Mouse (Mus musculus): Measurements from ENCODE around the gene Efcab9. TPM values are rescaled to one million over a fixed set of nuclear protein-coding genes. Genes with fewer than 3 reads are reported as not detected.
A peak's percentile ranks its signal among the peaks of the same experiment; 100 is the strongest.

Efcab9 gene
- polyA plus RNA-seq, 1 experiment from 2014 or later, result 0.47 TPM

- Histone ChIP-seq H3K9ac (replicated peaks; ENCODE audit: low read length) (no peak overlapping the region), H3K9me3 (ENCODE audit: low read length) (no peaks in the 10 kb centered on the region), H3K27ac (ENCODE audit: low read length) (no peak overlapping the region), H3K4me2 (replicated peaks; ENCODE audit: low read depth, low read length) (no peak overlapping the region), H3K27me3 (ENCODE audit: insufficient read depth, low read length) (no peaks in the 10 kb centered on the region), H3K4me3 (ENCODE audit: low read length) (no peak overlapping the region), H3K36me3 (ENCODE audit: insufficient read depth, low read length) (0 out of 2 replicates have a peak, but pooled peaks cover 6% of the 10 kb centered on the region), H3K4me1 (ENCODE audit: insufficient read depth, low read length) (no peaks in the 10 kb centered on the region)
- WGBS, result 49% methylated on average over 7 of the region's 7 CpGs
- ATAC-seq (ENCODE audit: low FRiP score, low TSS enrichment), result no peak
These were observed 26.7 kb downstream of the Efcab9 start for GRCm38 (mm10) chr11:32505091-32505739.

DNA sequence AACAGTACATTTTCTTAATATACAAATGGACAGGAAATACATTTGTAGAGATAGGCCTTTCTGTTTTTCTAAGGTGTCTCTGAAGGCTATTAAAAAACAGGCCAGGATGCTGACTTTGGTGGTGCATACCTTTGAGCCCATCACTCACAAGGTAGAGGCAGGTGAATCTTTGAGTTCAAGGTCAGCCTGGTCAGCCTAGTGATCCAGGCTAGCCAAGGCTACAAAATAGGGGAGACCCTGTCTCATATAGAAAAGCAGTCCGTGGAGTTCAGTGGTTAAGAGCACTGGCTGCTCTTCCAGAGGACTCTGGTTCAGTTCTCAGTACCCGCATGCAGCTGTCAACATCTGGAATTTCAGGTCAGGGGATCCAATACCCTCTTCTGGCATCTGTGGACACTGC is 28.2 kb downstream of the Efcab9 start:
- 0 out of 2 replicates have a peak, but pooled peaks cover 11% of the 10 kb centered on the region for H3K36me3 ChIP-seq (ENCODE audit: insufficient read depth, low read length)
- H3K9ac ChIP-seq (replicated peaks; ENCODE audit: low read length), result no peak overlapping the region
- H3K4me1 ChIP-seq (ENCODE audit: insufficient read depth, low read length), result no peaks in the 10 kb centered on the region
- no peak overlapping the region for H3K4me3 ChIP-seq (ENCODE audit: low read length)
- no peak overlapping the region for H3K4me2 ChIP-seq (replicated peaks; ENCODE audit: low read depth, low read length)
- no peak overlapping the region for H3K27ac ChIP-seq (ENCODE audit: low read length)
- no peak for ATAC-seq (ENCODE audit: low FRiP score, low TSS enrichment)
- WGBS, result 90% methylated on average over 2 of the region's 2 CpGs
- no peaks in the 10 kb centered on the region for H3K27me3 ChIP-seq (ENCODE audit: insufficient read depth, low read length)
- H3K9me3 ChIP-seq (ENCODE audit: low read length), result no peaks in the 10 kb centered on the region

DNA sequence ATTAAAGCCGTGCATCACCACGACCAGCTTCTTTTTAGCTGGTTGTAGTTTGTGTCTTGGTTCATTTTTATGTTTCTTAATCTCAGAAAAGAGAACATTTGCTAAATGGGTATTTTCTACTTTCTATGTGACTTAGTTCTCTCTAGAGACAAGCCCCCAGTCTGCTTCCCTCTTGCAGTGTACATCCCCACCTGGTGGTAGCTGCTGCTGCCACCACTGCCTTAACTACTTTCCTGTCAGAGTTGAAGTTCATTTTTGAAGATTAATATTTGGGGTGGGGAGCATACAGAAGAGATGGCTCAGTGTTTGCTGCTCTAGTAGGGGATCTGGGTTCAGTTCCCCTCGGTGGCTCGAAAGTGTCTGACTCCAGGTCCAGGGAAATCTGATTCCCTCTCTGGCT is 31.9 kb downstream of the Efcab9 start:
- Histone ChIP-seq H3K4me2 (replicated peaks; ENCODE audit: low read depth, low read length) (no peak overlapping the region), H3K4me3 (ENCODE audit: low read length) (no peak overlapping the region), H3K4me1 (ENCODE audit: insufficient read depth, low read length) (no peaks in the 10 kb centered on the region), H3K9ac (replicated peaks; ENCODE audit: low read length) (no peak overlapping the region), H3K27ac (ENCODE audit: low read length) (no peak overlapping the region), H3K27me3 (ENCODE audit: insufficient read depth, low read length) (no peaks in the 10 kb centered on the region), H3K36me3 (ENCODE audit: insufficient read depth, low read length) (0 out of 2 replicates have a peak, but pooled peaks cover 11% of the 10 kb centered on the region), H3K9me3 (ENCODE audit: low read length) (no peaks in the 10 kb centered on the region)
- whole genome bisulfite sequencing, result 90% methylated on average over 4 of the region's 4 CpGs
- no peak for ATAC-seq (ENCODE audit: low FRiP score, low TSS enrichment)

GRCm38 (mm10) chr11:32498757-32499535 is 32.9 kb downstream of the Efcab9 start:
- no peak for ATAC-seq (ENCODE audit: low FRiP score, low TSS enrichment)
- whole genome bisulfite sequencing, result 86% methylated on average over 7 of the region's 7 CpGs
- no peaks in the 10 kb centered on the region for H3K9me3 ChIP-seq (ENCODE audit: low read length)
- H3K36me3 ChIP-seq (ENCODE audit: insufficient read depth, low read length), result 0 out of 2 replicates have a peak, but pooled peaks cover 11% of the 10 kb centered on the region
- no peak overlapping the region for H3K9ac ChIP-seq (replicated peaks; ENCODE audit: low read length)
- H3K27ac ChIP-seq (ENCODE audit: low read length), result 0 out of 2 replicates have a peak overlapping the region, but pooled peaks have one; percentile 10
- H3K4me1 ChIP-seq (ENCODE audit: insufficient read depth, low read length), result no peaks in the 10 kb centered on the region
- H3K4me2 ChIP-seq (replicated peaks; ENCODE audit: low read depth, low read length), result no peak overlapping the region
- H3K4me3 ChIP-seq (ENCODE audit: low read length), result no peak overlapping the region
- no peaks in the 10 kb centered on the region for H3K27me3 ChIP-seq (ENCODE audit: insufficient read depth, low read length)

DNA sequence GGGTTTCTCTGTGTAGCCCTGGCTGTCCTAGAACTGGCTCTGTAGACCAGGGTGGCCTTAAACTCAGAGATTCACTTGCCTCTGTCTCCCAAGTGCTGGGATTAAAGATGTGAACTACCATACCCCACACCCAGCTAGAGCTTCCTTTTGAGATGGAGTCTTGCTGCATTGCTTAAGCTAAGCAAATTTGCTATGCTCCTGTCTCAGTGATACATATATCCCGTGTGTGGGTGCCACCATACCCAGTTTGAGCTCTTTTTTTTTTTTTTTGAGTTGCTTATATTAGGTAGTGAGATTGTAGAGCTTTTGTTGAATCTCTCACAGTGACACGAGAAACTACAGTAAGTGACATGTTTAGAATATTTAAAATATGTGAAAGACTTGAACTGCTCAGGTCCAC is 36.6 kb downstream of the Efcab9 start:
- no peaks in the 10 kb centered on the region for H3K27me3 ChIP-seq (ENCODE audit: insufficient read depth, low read length)
- H3K4me1 ChIP-seq (ENCODE audit: insufficient read depth, low read length), result peaks cover 4% of the 10 kb centered on the region; the same call in 1 of the 2 replicates
- H3K4me2 ChIP-seq (replicated peaks; ENCODE audit: low read depth, low read length), result no peak overlapping the region
- H3K27ac ChIP-seq (ENCODE audit: low read length), result no peak overlapping the region
- 0 out of 2 replicates have a peak, but pooled peaks cover 5% of the 10 kb centered on the region for H3K36me3 ChIP-seq (ENCODE audit: insufficient read depth, low read length)
- 78% methylated on average over 2 of the region's 2 CpGs for WGBS
- H3K9me3 ChIP-seq (ENCODE audit: low read length), result no peaks in the 10 kb centered on the region
- no peak overlapping the region for H3K9ac ChIP-seq (replicated peaks; ENCODE audit: low read length)
- no peak for ATAC-seq (ENCODE audit: low FRiP score, low TSS enrichment)
- H3K4me3 ChIP-seq (ENCODE audit: low read length), result no peak overlapping the region

- no peak overlapping the region for H3K9ac ChIP-seq (replicated peaks; ENCODE audit: low read length)
- peaks cover 21% of the 10 kb centered on the region for H3K4me1 ChIP-seq (ENCODE audit: insufficient read depth, low read length)
- no peaks in the 10 kb centered on the region for H3K36me3 ChIP-seq (ENCODE audit: insufficient read depth, low read length)
These were observed 38.6 kb downstream of the Efcab9 start for GRCm38 (mm10) chr11:32493312-32493711.

DNA sequence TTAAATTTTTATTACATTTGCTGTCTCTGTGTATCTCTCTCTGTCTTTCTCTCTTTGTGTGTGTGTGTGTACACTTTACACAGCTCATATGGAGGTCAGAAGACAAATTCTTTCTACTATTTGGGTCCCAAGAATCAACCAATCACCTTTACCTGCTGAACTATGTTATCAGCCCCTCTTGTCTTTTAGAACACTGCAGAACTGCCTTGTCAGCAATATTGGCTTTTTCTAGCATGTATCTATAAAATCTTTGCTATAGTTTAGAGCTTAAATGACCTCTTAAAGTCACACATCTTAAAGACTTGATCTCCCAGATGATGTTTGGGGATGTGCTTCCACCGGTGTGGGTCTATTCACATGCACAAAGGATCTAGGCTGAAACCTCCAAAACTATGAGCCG is 40.8 kb downstream of the Efcab9 start:
- ATAC-seq (ENCODE audit: low FRiP score, low TSS enrichment), result no peak
- H3K4me1 ChIP-seq (ENCODE audit: insufficient read depth, low read length), result peaks cover 26% of the 10 kb centered on the region
- WGBS, result 95% methylated on average over 2 of the region's 2 CpGs
- no peaks in the 10 kb centered on the region for H3K9me3 ChIP-seq (ENCODE audit: low read length)
- H3K4me3 ChIP-seq (ENCODE audit: low read length), result no peak overlapping the region
- H3K36me3 ChIP-seq (ENCODE audit: insufficient read depth, low read length), result no peaks in the 10 kb centered on the region
- H3K27ac ChIP-seq (ENCODE audit: low read length), result no peak overlapping the region
- no peak overlapping the region for H3K4me2 ChIP-seq (replicated peaks; ENCODE audit: low read depth, low read length)
- no peaks in the 10 kb centered on the region for H3K27me3 ChIP-seq (ENCODE audit: insufficient read depth, low read length)
- H3K9ac ChIP-seq (replicated peaks; ENCODE audit: low read length), result no peak overlapping the region

More at GRCm38 (mm10) chr11:32493312-32493711, 38.6 kb downstream of the Efcab9 start:
- no peaks in the 10 kb centered on the region for H3K27me3 ChIP-seq (ENCODE audit: insufficient read depth, low read length)
- H3K4me3 ChIP-seq (ENCODE audit: low read length), result no peak overlapping the region
- no peak overlapping the region for H3K27ac ChIP-seq (ENCODE audit: low read length)
- no peaks in the 10 kb centered on the region for H3K9me3 ChIP-seq (ENCODE audit: low read length)
- no peak for ATAC-seq (ENCODE audit: low FRiP score, low TSS enrichment)
- no peak overlapping the region for H3K4me2 ChIP-seq (replicated peaks; ENCODE audit: low read depth, low read length)

DNA sequence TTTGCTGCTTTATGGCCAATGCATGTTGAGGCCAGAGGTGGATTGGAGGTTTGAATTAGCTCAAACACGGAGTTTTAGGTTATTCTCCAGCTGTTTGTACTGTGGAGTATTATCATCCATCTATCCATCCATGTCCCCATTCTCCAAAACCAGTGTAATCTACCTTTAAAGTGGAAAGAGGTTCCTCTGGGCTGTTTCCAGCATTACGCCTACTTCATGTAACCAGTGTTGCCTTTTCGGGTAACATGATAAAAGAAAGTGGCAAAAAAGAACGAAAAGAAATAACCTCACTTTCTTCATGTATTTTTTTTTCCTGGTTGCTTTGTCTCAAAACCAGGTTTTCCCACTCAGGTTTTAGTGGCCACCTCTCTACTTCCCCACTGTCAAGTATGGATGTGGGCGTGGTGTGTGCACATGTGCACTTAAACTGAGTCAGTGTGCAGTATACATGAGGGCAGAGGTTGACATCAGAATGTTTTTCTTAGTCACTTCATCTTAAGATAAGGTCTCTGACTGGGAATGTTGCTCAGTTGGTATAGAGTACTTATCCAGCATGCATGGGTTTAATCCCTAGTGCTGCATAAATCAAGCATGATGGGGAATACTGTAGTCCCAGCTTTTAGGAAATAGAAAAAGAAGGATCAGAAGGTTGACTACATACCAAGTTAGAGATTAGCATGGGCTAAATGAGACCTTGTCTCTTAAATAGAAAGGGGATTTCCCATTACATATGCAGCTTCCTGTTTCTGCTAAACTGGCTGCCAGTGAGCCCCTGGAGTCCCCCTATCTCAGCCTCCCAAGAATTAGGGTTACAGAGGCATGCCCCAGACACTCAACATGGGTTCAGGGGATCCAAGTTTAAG is 42.8 kb downstream of the Efcab9 start:
- Histone ChIP-seq H3K27ac (ENCODE audit: low read length) (peak overlapping the region; percentile 68), H3K27me3 (ENCODE audit: insufficient read depth, low read length) (no peaks in the 10 kb centered on the region), H3K36me3 (ENCODE audit: insufficient read depth, low read length) (no peaks in the 10 kb centered on the region), H3K9ac (replicated peaks; ENCODE audit: low read length) (no peak overlapping the region), H3K4me1 (ENCODE audit: insufficient read depth, low read length) (peaks cover 26% of the 10 kb centered on the region), H3K4me3 (ENCODE audit: low read length) (no peak overlapping the region), H3K4me2 (replicated peaks; ENCODE audit: low read depth, low read length) (no peak overlapping the region), H3K9me3 (ENCODE audit: low read length) (no peaks in the 10 kb centered on the region)
- ATAC-seq (ENCODE audit: low FRiP score, low TSS enrichment), result peak; percentile 67; the same call in 1 of the 2 replicates
- 63% methylated on average over 5 of the region's 5 CpGs for WGBS

DNA sequence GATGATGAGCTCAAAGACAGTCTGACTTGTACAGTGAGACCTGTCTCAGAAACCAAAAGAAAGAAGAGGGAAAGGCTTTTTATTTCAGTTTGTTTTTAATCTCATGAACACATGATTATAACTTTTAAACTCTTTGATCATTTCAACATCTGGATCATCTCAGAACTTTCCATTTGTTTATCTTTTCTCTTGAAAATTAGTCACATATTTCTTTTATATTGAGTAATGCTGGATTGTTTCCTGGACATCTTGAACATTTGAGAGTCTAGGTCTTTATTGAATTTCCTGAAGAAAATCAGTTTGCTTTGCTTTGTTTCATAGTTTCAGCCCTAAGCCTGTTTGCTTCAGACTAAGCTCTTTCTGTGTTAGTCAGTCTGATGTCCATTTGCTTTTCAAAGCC is 43.5 kb downstream of the Efcab9 start:
- Histone ChIP-seq H3K9ac (replicated peaks; ENCODE audit: low read length) (no peak overlapping the region), H3K4me3 (ENCODE audit: low read length) (no peak overlapping the region), H3K4me2 (replicated peaks; ENCODE audit: low read depth, low read length) (no peak overlapping the region), H3K4me1 (ENCODE audit: insufficient read depth, low read length) (peaks cover 26% of the 10 kb centered on the region), H3K9me3 (ENCODE audit: low read length) (no peaks in the 10 kb centered on the region), H3K27ac (ENCODE audit: low read length) (peak overlapping the region; percentile 68), H3K27me3 (ENCODE audit: insufficient read depth, low read length) (no peaks in the 10 kb centered on the region), H3K36me3 (ENCODE audit: insufficient read depth, low read length) (no peaks in the 10 kb centered on the region)
- no peak for ATAC-seq (ENCODE audit: low FRiP score, low TSS enrichment)

Data from kidney, embryonic 16.5 days (tissue).